In the genomic region with DNA sequence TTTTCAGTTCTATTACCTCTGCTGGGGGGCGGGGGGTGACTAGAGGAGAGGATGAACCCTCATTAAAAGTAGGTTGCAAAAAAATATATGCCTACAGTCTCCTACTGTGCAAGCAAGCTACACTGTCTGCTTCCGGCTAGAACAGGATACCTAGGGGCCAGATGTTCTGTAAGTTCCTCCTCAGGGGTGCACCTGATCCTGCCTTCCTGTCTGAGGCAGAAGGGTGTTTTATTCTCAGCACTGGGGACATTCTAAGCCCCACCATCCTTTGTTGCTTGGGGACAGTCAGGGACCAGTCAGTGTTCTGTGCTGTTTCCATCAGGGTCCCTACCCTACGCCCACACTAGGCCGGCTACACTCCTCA, we compare ENCODE assay signal across 17 mouse cellular contexts.
DNase-seq lines count a peak whose midpoint lies in the region; ATAC-seq and TF ChIP-seq lines count a peak whose summit lies in the region.
"Had no signal": no experiment of that assay in that cellular context is flagged by ENCODE, and none has a peak within 500 bp of the region (broad histone marks: within the 10 kb centered on the region; RNA-seq: fewer than 3 reads in every experiment).

No protein-coding gene starts in this region.

- no peak overlapping the region for H3K4me3 ChIP-seq in forebrain, embryonic 14.5 days (ENCODE audit: low read depth, low read length)
- no peak overlapping the region for H3K4me3 ChIP-seq in forebrain, embryonic 10.5 days
- no peak overlapping the region for H3K4me3 ChIP-seq in lung, embryonic 15.5 days
- H3K4me3 ChIP-seq in lung, adult 2 months (replicated peaks; ENCODE audit: extremely low read depth, low read depth, low read length) = no peak overlapping the region
- H3K4me3 ChIP-seq in limb, embryonic 12.5 days (replicated peaks) = no peak overlapping the region
- H3K4me3 ChIP-seq: embryonic facial prominence, embryonic 13.5 days; gastrocnemius, adult 2 months; heart, embryonic 15.5 days; midbrain, embryonic 10.5 days; neural tube, embryonic 13.5 days had no signal

- no peak for TF ChIP-seq POLR2A in lung, adult 2 months (IDR thresholded peaks at IDR 0.05; ENCODE audit: borderline replicate concordance, extremely low read depth, low read depth, low read length)

- H3K36me3 ChIP-seq in forebrain, embryonic 14.5 days (ENCODE audit: control insufficient read depth, insufficient read depth, low read length) = no peaks in the 10 kb centered on the region
- no peaks in the 10 kb centered on the region for H3K36me3 ChIP-seq in forebrain, embryonic 10.5 days (replicated peaks)
- no peaks in the 10 kb centered on the region for H3K36me3 ChIP-seq in lung, embryonic 15.5 days
- H3K36me3 ChIP-seq in limb, embryonic 12.5 days = no peaks in the 10 kb centered on the region
- H3K36me3 ChIP-seq: embryonic facial prominence, embryonic 13.5 days; heart, embryonic 15.5 days; midbrain, embryonic 10.5 days; neural tube, embryonic 13.5 days had no signal

- no peaks in the 10 kb centered on the region for H3K9me3 ChIP-seq in forebrain, embryonic 14.5 days (replicated peaks; ENCODE audit: control insufficient read depth, low read length)
- no peaks in the 10 kb centered on the region for H3K9me3 ChIP-seq in forebrain, embryonic 10.5 days
- H3K9me3 ChIP-seq in lung, embryonic 15.5 days = no peaks in the 10 kb centered on the region
- no peaks in the 10 kb centered on the region for H3K9me3 ChIP-seq in limb, embryonic 12.5 days
- H3K9me3 ChIP-seq: embryonic facial prominence, embryonic 13.5 days; heart, embryonic 15.5 days; midbrain, embryonic 10.5 days; neural tube, embryonic 13.5 days had no signal

- H3K4me2 ChIP-seq in forebrain, embryonic 14.5 days (ENCODE audit: low read length) = no peak overlapping the region
- H3K4me2 ChIP-seq in lung, embryonic 15.5 days = no peak overlapping the region
- H3K4me2 ChIP-seq in limb, embryonic 12.5 days = no peak overlapping the region
- H3K4me2 ChIP-seq: embryonic facial prominence, embryonic 13.5 days; heart, embryonic 15.5 days; neural tube, embryonic 13.5 days had no signal

- no peak overlapping the region for H3K9ac ChIP-seq in forebrain, embryonic 14.5 days (ENCODE audit: low read length)
- H3K9ac ChIP-seq in lung, embryonic 15.5 days = no peak overlapping the region
- no peak overlapping the region for H3K9ac ChIP-seq in limb, embryonic 12.5 days (replicated peaks)
- H3K9ac ChIP-seq: embryonic facial prominence, embryonic 13.5 days; heart, embryonic 15.5 days; neural tube, embryonic 13.5 days had no signal

- no peak for TF ChIP-seq CTCF in lung, adult 2 months (IDR thresholded peaks at IDR 0.05; ENCODE audit: insufficient read depth, low read length)

- H3K4me1 ChIP-seq in forebrain, embryonic 14.5 days (ENCODE audit: control insufficient read depth, insufficient read depth, low read length) = no peaks in the 10 kb centered on the region
- H3K4me1 ChIP-seq in forebrain, embryonic 10.5 days = peaks cover 9% of the 10 kb centered on the region; the same call in 1 of the 2 replicates
- peaks cover 3% of the 10 kb centered on the region; the same call in 1 of the 2 replicates for H3K4me1 ChIP-seq in lung, embryonic 15.5 days
- H3K4me1 ChIP-seq in lung, adult 2 months (ENCODE audit: control insufficient read depth, insufficient read depth, low read length) = no peaks in the 10 kb centered on the region; the same call in 1 of the 2 replicates
- H3K4me1 ChIP-seq in limb, embryonic 12.5 days (replicated peaks) = peaks cover 19% of the 10 kb centered on the region
- H3K4me1 ChIP-seq: heart, embryonic 15.5 days had no signal

- peak; percentile 15; the same call in 1 of the 2 replicates for ATAC-seq in forebrain, embryonic 14.5 days
- ATAC-seq in lung, embryonic 15.5 days (ENCODE audit: borderline replicate concordance, extremely low read depth, low FRiP score, low TSS enrichment) = 0 out of 2 replicates have a peak, but pooled peaks have one; percentile 9
- no peak for ATAC-seq in limb, embryonic 12.5 days (ENCODE audit: insufficient number of reproducible peaks, insufficient read depth, low FRiP score, low TSS enrichment, low read depth)
- 0 out of 2 replicates have a peak, but pooled peaks have one; percentile 11 for ATAC-seq in neutrophil, adult 5-6 weeks (ENCODE audit: extremely low read depth, insufficient number of reproducible peaks, low FRiP score, poor library complexity, severe bottlenecking)

- no peak for DNase-seq in forebrain, embryonic 14.5 days (ENCODE audit: low spot score)
- DNase-seq in forebrain, embryonic 10.5 days (ENCODE audit: extremely low spot score, low spot score) = no peak
- no peak for DNase-seq in lung, adult 2 months
- no peak for DNase-seq in embryo, embryonic 10.5 days (ENCODE audit: low spot score)
- DNase-seq in left cerebral cortex, adult 8-10 months (ENCODE audit: low spot score in 2 of 2) = no peak
- DNase-seq: cerebellum, adult 11 months; cerebellum, postnatal 25 days; heart, adult 11 months; left cerebral cortex, postnatal 4 days had no signal

- no peak overlapping the region for H3K27ac ChIP-seq in forebrain, embryonic 14.5 days (ENCODE audit: low read depth, low read length)
- H3K27ac ChIP-seq in forebrain, embryonic 10.5 days = no peak overlapping the region
- H3K27ac ChIP-seq in lung, embryonic 15.5 days = peak overlapping the region; percentile 24; the same call in 1 of the 2 replicates
- 0 out of 2 replicates have a peak overlapping the region, but pooled peaks have one; percentile 56 for H3K27ac ChIP-seq in limb, embryonic 12.5 days
- H3K27ac ChIP-seq: embryonic facial prominence, embryonic 13.5 days; gastrocnemius, adult 2 months; heart, embryonic 15.5 days; midbrain, embryonic 10.5 days; neural tube, embryonic 13.5 days had no signal

- 84% methylated on average over 4 of the region's 4 CpGs for WGBS in forebrain, embryonic 14.5 days
- 76% methylated on average over 4 of the region's 4 CpGs for WGBS in forebrain, embryonic 10.5 days
- 64% methylated on average over 4 of the region's 4 CpGs for WGBS in lung, embryonic 15.5 days
- WGBS in lung, adult 2 months = 60% methylated on average over 4 of the region's 4 CpGs
- WGBS in limb, embryonic 12.5 days = 75% methylated on average over 4 of the region's 4 CpGs

- H3K27me3 ChIP-seq in forebrain, embryonic 14.5 days (replicated peaks; ENCODE audit: control insufficient read depth, insufficient read depth, low read length) = no peaks in the 10 kb centered on the region
- no peaks in the 10 kb centered on the region for H3K27me3 ChIP-seq in forebrain, embryonic 10.5 days (ENCODE audit: poor library complexity, severe bottlenecking)
- no peaks in the 10 kb centered on the region for H3K27me3 ChIP-seq in lung, embryonic 15.5 days
- H3K27me3 ChIP-seq in limb, embryonic 12.5 days = no peaks in the 10 kb centered on the region; the same call in 1 of the 2 replicates
- H3K27me3 ChIP-seq: embryonic facial prominence, embryonic 13.5 days; heart, embryonic 15.5 days; neural tube, embryonic 13.5 days had no signal

Comparison
In these comparisons a context has a peak if more than half of its experiments do, and no peak if none do; other contexts are left out.
1. H3K27ac ChIP-seq: peak in lung, embryonic 15.5 days (single experiment) and limb, embryonic 12.5 days (single experiment); none in forebrain, embryonic 14.5 days (single experiment) and forebrain, embryonic 10.5 days (single experiment).